Mouse (Mus musculus) stomach, embryonic 15.5 days (tissue): ENCODE measurements around the gene Fgd3. TPM values are rescaled to one million over a fixed set of nuclear protein-coding genes. Genes with fewer than 3 reads are reported as not detected.

Experiments used
- ATAC-seq: fragments of 200-750 bp; cut with Nextera tagmentation; 2 replicates; pipeline ENCODE4 v1.8.0; 2017; ENCODE audit warnings: low read depth, moderate number of reproducible peaks, moderate TSS enrichment; ENCODE audit not compliant: insufficient read depth, low FRiP score
- H3K27ac ChIP-seq: fragments of 300-500 bp; sonication (generic); 2 replicates; pipeline ENCODE4 v1.5.1; 2015; ENCODE audit warnings: mild to moderate bottlenecking, inconsistent platforms
- H3K27me3 ChIP-seq: fragments of 300-500 bp; sonication (generic); replicated peaks from 2 replicates; pipeline ENCODE4 v1.6.1; 2015; ENCODE audit warnings: inconsistent platforms
- H3K36me3 ChIP-seq: fragments of 300-500 bp; sonication (generic); 2 replicates; pipeline ENCODE4 v1.6.1; 2015; ENCODE audit warnings: inconsistent platforms
- H3K4me1 ChIP-seq: fragments of 300-500 bp; sonication (generic); 2 replicates; pipeline ENCODE4 v1.6.1; 2015; ENCODE audit warnings: inconsistent platforms
- H3K4me2 ChIP-seq: fragments of 300-500 bp; sonication (generic); 2 replicates; pipeline ENCODE4 v1.6.1; 2015; ENCODE audit warnings: mild to moderate bottlenecking, inconsistent platforms
- H3K4me3 ChIP-seq: fragments of 300-500 bp; sonication (generic); replicated peaks from 2 replicates; pipeline ENCODE4 v1.5.1; 2015; ENCODE audit warnings: inconsistent platforms
- H3K9ac ChIP-seq: fragments of 300-500 bp; sonication (generic); 2 replicates; pipeline ENCODE4 v1.6.1; 2015; ENCODE audit warnings: inconsistent platforms
- H3K9me3 ChIP-seq: fragments of 300-500 bp; sonication (generic); 2 replicates; pipeline ENCODE4 v1.6.1; 2016; ENCODE audit warnings: inconsistent platforms
- WGBS: fragments of 180-500 bp; shearing (Covaris S2); methylation state at CpG from one replicate; pipeline ENCODE4 v1.1.7; 2015; 5-methylcytosine and 5-hydroxymethylcytosine counted together
- polyA plus RNA-seq: library from polyadenylated mRNA; unstranded; fragments of >200 nt; fragmentation: Nextera tagmentation; extraction: Ambion mirVana; gene quantifications from 2 replicates; pipeline ENCODE4 v1.2.1, GENCODE M21; 2015

Fgd3 gene
- polyA plus RNA-seq, 1 experiment from 2014 or later: 0.65 TPM

- WGBS: 84% methylated on average over 13 of the region's 13 CpGs
- ATAC-seq: no peak
These were observed 67.4 kb downstream of the Fgd3 start for GRCm38 (mm10) chr13:49252746-49253145.

GRCm38 (mm10) chr13:49252113-49252512 is 68.0 kb downstream of the Fgd3 start:
- Histone ChIP-seq H3K9me3 (no peaks in the 10 kb centered on the region), H3K9ac (no peak overlapping the region), H3K27ac (no peak overlapping the region), H3K4me1 (peaks cover 9% of the 10 kb centered on the region), H3K27me3 (peaks cover 16% of the 10 kb centered on the region), H3K4me2 (no peak overlapping the region), H3K36me3 (no peaks in the 10 kb centered on the region), H3K4me3 (no peak overlapping the region)
- ATAC-seq: no peak
- 65% methylated on average over 2 of the region's 2 CpGs for WGBS

More at GRCm38 (mm10) chr13:49252746-49253145, 67.4 kb downstream of the Fgd3 start:
- Histone ChIP-seq H3K4me1 (peaks cover 6% of the 10 kb centered on the region), H3K4me3 (no peak overlapping the region), H3K36me3 (no peaks in the 10 kb centered on the region), H3K27ac (no peak overlapping the region), H3K4me2 (no peak overlapping the region), H3K27me3 (peaks cover 10% of the 10 kb centered on the region; the same call in 1 of the 2 replicates), H3K9ac (no peak overlapping the region), H3K9me3 (no peaks in the 10 kb centered on the region)

- Histone ChIP-seq H3K9me3 (no peaks in the 10 kb centered on the region), H3K36me3 (no peaks in the 10 kb centered on the region), H3K27ac (no peak overlapping the region), H3K27me3 (peaks cover 22% of the 10 kb centered on the region), H3K9ac (no peak overlapping the region), H3K4me3 (no peak overlapping the region), H3K4me1 (peaks cover 9% of the 10 kb centered on the region), H3K4me2 (no peak overlapping the region)
- ATAC-seq: no peak
- 39% methylated on average over 4 of the region's 4 CpGs for WGBS
These were observed 69.2 kb downstream of the Fgd3 start for GRCm38 (mm10) chr13:49250716-49251517.

- no peak overlapping the region for H3K9ac ChIP-seq
- no peak for ATAC-seq
- no peaks in the 10 kb centered on the region for H3K9me3 ChIP-seq
- H3K4me1 ChIP-seq: peaks cover 9% of the 10 kb centered on the region
- H3K4me3 ChIP-seq: no peak overlapping the region
- 77% methylated on average over 2 of the region's 2 CpGs for WGBS
- H3K36me3 ChIP-seq: no peaks in the 10 kb centered on the region
- H3K4me2 ChIP-seq: no peak overlapping the region
- H3K27me3 ChIP-seq: peaks cover 22% of the 10 kb centered on the region
- H3K27ac ChIP-seq: no peak overlapping the region
These were observed 70.5 kb downstream of the Fgd3 start for GRCm38 (mm10) chr13:49249634-49250033.

GRCm38 (mm10) chr13:49248923-49249322 is 71.2 kb downstream of the Fgd3 start:
- Histone ChIP-seq H3K27me3 (peaks cover 22% of the 10 kb centered on the region), H3K4me2 (no peak overlapping the region), H3K9me3 (no peaks in the 10 kb centered on the region), H3K4me1 (peaks cover 9% of the 10 kb centered on the region), H3K36me3 (no peaks in the 10 kb centered on the region), H3K27ac (no peak overlapping the region), H3K4me3 (no peak overlapping the region), H3K9ac (no peak overlapping the region)
- 46% methylated on average over 3 of the region's 3 CpGs for WGBS
- ATAC-seq: no peak

- 24% methylated on average over 7 of the region's 8 CpGs for WGBS
- H3K4me1 ChIP-seq: peaks cover 9% of the 10 kb centered on the region
- H3K4me2 ChIP-seq: peak within 1 kb of the TSS; percentile 92
- peaks cover 22% of the 10 kb centered on the region for H3K27me3 ChIP-seq
- no peaks in the 10 kb centered on the region for H3K36me3 ChIP-seq
- H3K4me3 ChIP-seq: peak within 1 kb of the TSS; percentile 44
- H3K9ac ChIP-seq: no peak within 1 kb of the TSS
- ATAC-seq: no peak
- H3K9me3 ChIP-seq: no peaks in the 10 kb centered on the region
- H3K27ac ChIP-seq: no peak within 1 kb of the TSS
These were observed 71.6 kb downstream of the Fgd3 start, which contains the start of gene Susd3 for GRCm38 (mm10) chr13:49248467-49248862. Gene Susd3, minus strand, starts transcription at chr13:49248706.

- Histone ChIP-seq H3K9me3 (no peaks in the 10 kb centered on the region), H3K27me3 (peaks cover 22% of the 10 kb centered on the region), H3K4me3 (peak overlapping the region; percentile 44), H3K36me3 (no peaks in the 10 kb centered on the region), H3K4me1 (peaks cover 9% of the 10 kb centered on the region), H3K27ac (no peak overlapping the region), H3K9ac (no peak overlapping the region), H3K4me2 (peak overlapping the region; percentile 92)
- ATAC-seq: peak; percentile 70
- 2% methylated on average over 58 of the region's 58 CpGs for WGBS
These were observed 72.2 kb downstream of the Fgd3 start for GRCm38 (mm10) chr13:49247740-49248466.

GRCm38 (mm10) chr13:49247232-49247739 is 72.8 kb downstream of the Fgd3 start:
- WGBS: 34% methylated on average over 12 of the region's 12 CpGs
- H3K9ac ChIP-seq: no peak overlapping the region

GRCm38 (mm10) chr13:49246626-49247025 is 73.5 kb downstream of the Fgd3 start:
- ATAC-seq: no peak
- 89% methylated on average over 2 of the region's 2 CpGs for WGBS
- no peak overlapping the region for H3K9ac ChIP-seq

More at GRCm38 (mm10) chr13:49247232-49247739, 72.8 kb downstream of the Fgd3 start:
- no peak for ATAC-seq
- peak overlapping the region; percentile 44 for H3K4me3 ChIP-seq
- H3K36me3 ChIP-seq: no peaks in the 10 kb centered on the region
- peaks cover 9% of the 10 kb centered on the region for H3K4me1 ChIP-seq
- H3K27me3 ChIP-seq: peaks cover 22% of the 10 kb centered on the region
- H3K4me2 ChIP-seq: peak overlapping the region; percentile 92
- H3K9me3 ChIP-seq: no peaks in the 10 kb centered on the region
- H3K27ac ChIP-seq: no peak overlapping the region

GRCm38 (mm10) chr13:49246011-49246410 is 74.1 kb downstream of the Fgd3 start:
- Histone ChIP-seq H3K4me2 (no peak overlapping the region), H3K9ac (no peak overlapping the region), H3K9me3 (no peaks in the 10 kb centered on the region), H3K4me1 (peaks cover 9% of the 10 kb centered on the region), H3K36me3 (no peaks in the 10 kb centered on the region), H3K27ac (no peak overlapping the region), H3K27me3 (peaks cover 22% of the 10 kb centered on the region), H3K4me3 (no peak overlapping the region)
- ATAC-seq: no peak
- 61% methylated on average over 3 of the region's 3 CpGs for WGBS

More at GRCm38 (mm10) chr13:49246626-49247025, 73.5 kb downstream of the Fgd3 start:
- no peaks in the 10 kb centered on the region for H3K36me3 ChIP-seq
- no peak overlapping the region for H3K27ac ChIP-seq
- peaks cover 9% of the 10 kb centered on the region for H3K4me1 ChIP-seq
- H3K27me3 ChIP-seq: peaks cover 22% of the 10 kb centered on the region
- H3K9me3 ChIP-seq: no peaks in the 10 kb centered on the region
- H3K4me2 ChIP-seq: no peak overlapping the region
- H3K4me3 ChIP-seq: no peak overlapping the region

GRCm38 (mm10) chr13:49245251-49245650 is 74.9 kb downstream of the Fgd3 start:
- Histone ChIP-seq H3K27me3 (peaks cover 22% of the 10 kb centered on the region), H3K9ac (no peak overlapping the region), H3K4me3 (no peak overlapping the region), H3K27ac (no peak overlapping the region), H3K4me1 (peaks cover 9% of the 10 kb centered on the region), H3K36me3 (no peaks in the 10 kb centered on the region), H3K9me3 (no peaks in the 10 kb centered on the region), H3K4me2 (no peak overlapping the region)
- ATAC-seq: no peak
- 55% methylated on average over 4 of the region's 4 CpGs for WGBS

GRCm38 (mm10) chr13:49243492-49243891 is 76.6 kb downstream of the Fgd3 start:
- H3K9me3 ChIP-seq: no peaks in the 10 kb centered on the region
- peaks cover 20% of the 10 kb centered on the region for H3K27me3 ChIP-seq
- no peaks in the 10 kb centered on the region for H3K36me3 ChIP-seq
- ATAC-seq: no peak
- H3K9ac ChIP-seq: no peak overlapping the region
- peaks cover 9% of the 10 kb centered on the region for H3K4me1 ChIP-seq
- H3K4me2 ChIP-seq: no peak overlapping the region
- H3K4me3 ChIP-seq: no peak overlapping the region
- WGBS: 87% methylated on average over 2 of the region's 2 CpGs
- no peak overlapping the region for H3K27ac ChIP-seq
